Mouse (Mus musculus) stomach, embryonic 15.5 days (tissue): ENCODE measurements around the gene Vps45. TPM values are rescaled to one million over a fixed set of nuclear protein-coding genes. Genes with fewer than 3 reads are reported as not detected.

Experiments
- ATAC-seq: fragments of 200-750 bp; cut with Nextera tagmentation; 2 replicates; pipeline ENCODE4 v1.8.0; 2017; ENCODE audit warnings: low read depth, moderate number of reproducible peaks, moderate TSS enrichment; ENCODE audit not compliant: insufficient read depth, low FRiP score
- H3K27ac ChIP-seq: fragments of 300-500 bp; sonication (generic); 2 replicates; pipeline ENCODE4 v1.5.1; 2015; ENCODE audit warnings: mild to moderate bottlenecking, inconsistent platforms
- H3K27me3 ChIP-seq: fragments of 300-500 bp; sonication (generic); replicated peaks from 2 replicates; pipeline ENCODE4 v1.6.1; 2015; ENCODE audit warnings: inconsistent platforms
- H3K36me3 ChIP-seq: fragments of 300-500 bp; sonication (generic); 2 replicates; pipeline ENCODE4 v1.6.1; 2015; ENCODE audit warnings: inconsistent platforms
- H3K4me1 ChIP-seq: fragments of 300-500 bp; sonication (generic); 2 replicates; pipeline ENCODE4 v1.6.1; 2015; ENCODE audit warnings: inconsistent platforms
- H3K4me2 ChIP-seq: fragments of 300-500 bp; sonication (generic); 2 replicates; pipeline ENCODE4 v1.6.1; 2015; ENCODE audit warnings: mild to moderate bottlenecking, inconsistent platforms
- H3K4me3 ChIP-seq: fragments of 300-500 bp; sonication (generic); replicated peaks from 2 replicates; pipeline ENCODE4 v1.5.1; 2015; ENCODE audit warnings: inconsistent platforms
- H3K9ac ChIP-seq: fragments of 300-500 bp; sonication (generic); 2 replicates; pipeline ENCODE4 v1.6.1; 2015; ENCODE audit warnings: inconsistent platforms
- H3K9me3 ChIP-seq: fragments of 300-500 bp; sonication (generic); 2 replicates; pipeline ENCODE4 v1.6.1; 2016; ENCODE audit warnings: inconsistent platforms
- WGBS: fragments of 180-500 bp; shearing (Covaris S2); methylation state at CpG from one replicate; pipeline ENCODE4 v1.1.7; 2015; 5-methylcytosine and 5-hydroxymethylcytosine counted together
- polyA plus RNA-seq: library from polyadenylated mRNA; unstranded; fragments of >200 nt; fragmentation: Nextera tagmentation; extraction: Ambion mirVana; gene quantifications from 2 replicates; pipeline ENCODE4 v1.2.1, GENCODE M21; 2015

Gene Vps45
- polyA plus RNA-seq, 1 experiment from 2014 or later: 33.9 TPM

DNA sequence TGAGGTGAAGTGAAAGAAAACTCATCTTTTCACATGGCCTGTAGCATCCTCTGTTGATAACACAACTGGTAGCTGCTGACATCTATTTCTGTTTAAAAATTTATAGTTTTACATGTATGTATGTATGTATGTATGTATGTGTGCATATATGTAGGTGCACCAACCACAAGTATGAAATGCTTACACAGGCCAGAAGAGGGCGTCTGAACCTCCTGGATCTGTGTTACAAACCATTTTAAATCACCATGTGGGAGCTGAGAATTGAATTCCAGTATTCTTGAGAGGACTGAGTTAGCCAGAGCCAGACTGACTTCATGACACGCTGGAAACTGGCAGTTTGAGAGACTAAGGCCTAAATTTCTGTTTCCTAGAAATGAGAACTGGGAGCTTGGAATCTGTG lies 32.9 kb upstream of the Vps45 start:
- Histone ChIP-seq H3K9me3 (no peaks in the 10 kb centered on the region), H3K4me3 (no peak overlapping the region), H3K4me2 (no peak overlapping the region), H3K9ac (no peak overlapping the region), H3K27me3 (no peaks in the 10 kb centered on the region), H3K4me1 (no peaks in the 10 kb centered on the region), H3K36me3 (no peaks in the 10 kb centered on the region), H3K27ac (no peak overlapping the region)
- WGBS: 69% methylated on average over 2 of the region's 2 CpGs
- no peak for ATAC-seq

- H3K36me3 ChIP-seq: no peaks in the 10 kb centered on the region
- no peak overlapping the region for H3K9ac ChIP-seq
- no peaks in the 10 kb centered on the region for H3K9me3 ChIP-seq
- no peak overlapping the region for H3K4me2 ChIP-seq
- WGBS: 70% methylated on average over 2 of the region's 2 CpGs
- ATAC-seq: no peak
- no peaks in the 10 kb centered on the region for H3K27me3 ChIP-seq
- no peak overlapping the region for H3K4me3 ChIP-seq
- H3K27ac ChIP-seq: no peak overlapping the region
- H3K4me1 ChIP-seq: no peaks in the 10 kb centered on the region
These were observed 31.7 kb upstream of the Vps45 start for GRCm38 (mm10) chr3:96089882-96090489.

- no peak overlapping the region for H3K4me2 ChIP-seq
- H3K9me3 ChIP-seq: no peaks in the 10 kb centered on the region
- no peak overlapping the region for H3K9ac ChIP-seq
- H3K4me1 ChIP-seq: no peaks in the 10 kb centered on the region
- no peak for ATAC-seq
- 81% methylated on average over 4 of the region's 4 CpGs for WGBS
- no peaks in the 10 kb centered on the region for H3K36me3 ChIP-seq
- H3K27me3 ChIP-seq: no peaks in the 10 kb centered on the region
- no peak overlapping the region for H3K27ac ChIP-seq
- H3K4me3 ChIP-seq: no peak overlapping the region
These were observed 29.5 kb upstream of the Vps45 start for GRCm38 (mm10) chr3:96087801-96088200.

- H3K4me2 ChIP-seq: no peak overlapping the region
- no peak overlapping the region for H3K27ac ChIP-seq
- no peaks in the 10 kb centered on the region for H3K27me3 ChIP-seq
- no peaks in the 10 kb centered on the region for H3K36me3 ChIP-seq
- ATAC-seq: no peak; the same call in 1 of the 2 replicates
- no peaks in the 10 kb centered on the region for H3K9me3 ChIP-seq
- WGBS: 52% methylated on average over 2 of the region's 2 CpGs
- no peak overlapping the region for H3K4me3 ChIP-seq
- H3K4me1 ChIP-seq: no peaks in the 10 kb centered on the region
- H3K9ac ChIP-seq: no peak overlapping the region
These were observed 29.0 kb upstream of the Vps45 start for GRCm38 (mm10) chr3:96087219-96087618.

- Histone ChIP-seq H3K4me1 (no peaks in the 10 kb centered on the region), H3K27ac (no peak overlapping the region), H3K36me3 (no peaks in the 10 kb centered on the region), H3K9ac (no peak overlapping the region), H3K9me3 (no peaks in the 10 kb centered on the region), H3K27me3 (no peaks in the 10 kb centered on the region), H3K4me2 (no peak overlapping the region), H3K4me3 (no peak overlapping the region)
- WGBS: 83% methylated on average over 10 of the region's 10 CpGs
- ATAC-seq: no peak
These were observed 26.0 kb upstream of the Vps45 start for GRCm38 (mm10) chr3:96084146-96084755.

- no peak for ATAC-seq
- Histone ChIP-seq H3K9me3 (no peaks in the 10 kb centered on the region), H3K4me3 (no peak overlapping the region), H3K9ac (no peak overlapping the region), H3K4me1 (no peaks in the 10 kb centered on the region), H3K4me2 (no peak overlapping the region), H3K36me3 (no peaks in the 10 kb centered on the region), H3K27ac (no peak overlapping the region), H3K27me3 (no peaks in the 10 kb centered on the region)
- 70% methylated on average over 15 of the region's 15 CpGs for WGBS
These were observed 24.6 kb upstream of the Vps45 start for GRCm38 (mm10) chr3:96082714-96083508.

DNA sequence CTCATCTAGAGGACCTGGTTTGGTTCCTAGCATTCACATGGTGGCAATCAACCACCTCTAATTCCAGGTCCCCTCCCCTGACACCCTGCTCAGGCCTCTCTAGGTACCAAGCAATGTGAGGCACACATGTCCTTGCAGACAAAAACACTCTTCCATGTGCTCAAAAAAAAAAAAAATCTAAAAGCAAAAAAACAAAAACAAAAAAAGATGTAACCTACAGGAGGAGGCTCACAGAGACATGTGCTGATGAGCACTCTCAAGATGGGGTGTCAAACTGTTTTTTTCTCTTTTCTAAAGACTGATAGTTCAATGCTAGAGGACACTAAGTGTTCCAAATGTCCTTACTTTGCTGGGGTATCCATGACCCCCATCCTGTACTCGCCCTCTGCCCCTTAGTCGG lies 23.8 kb upstream of the Vps45 start:
- H3K9ac ChIP-seq: no peak overlapping the region
- no peak for ATAC-seq
- 78% methylated on average over 2 of the region's 2 CpGs for WGBS
- no peaks in the 10 kb centered on the region for H3K4me1 ChIP-seq
- H3K4me2 ChIP-seq: no peak overlapping the region
- H3K27me3 ChIP-seq: no peaks in the 10 kb centered on the region
- no peaks in the 10 kb centered on the region for H3K9me3 ChIP-seq
- no peak overlapping the region for H3K27ac ChIP-seq
- no peak overlapping the region for H3K4me3 ChIP-seq
- no peaks in the 10 kb centered on the region for H3K36me3 ChIP-seq

GRCm38 (mm10) chr3:96081650-96082049 lies 23.4 kb upstream of the Vps45 start:
- no peaks in the 10 kb centered on the region for H3K4me1 ChIP-seq
- no peaks in the 10 kb centered on the region for H3K27me3 ChIP-seq
- no peak overlapping the region for H3K9ac ChIP-seq
- no peaks in the 10 kb centered on the region for H3K9me3 ChIP-seq
- no peak overlapping the region for H3K4me2 ChIP-seq
- ATAC-seq: no peak
- H3K4me3 ChIP-seq: no peak overlapping the region
- H3K36me3 ChIP-seq: no peaks in the 10 kb centered on the region
- no peak overlapping the region for H3K27ac ChIP-seq
- WGBS: 79% methylated on average over 4 of the region's 4 CpGs

GRCm38 (mm10) chr3:96081006-96081405 lies 22.7 kb upstream of the Vps45 start:
- Histone ChIP-seq H3K9ac (no peak overlapping the region), H3K4me3 (no peak overlapping the region), H3K4me1 (no peaks in the 10 kb centered on the region), H3K9me3 (no peaks in the 10 kb centered on the region), H3K27me3 (no peaks in the 10 kb centered on the region), H3K36me3 (no peaks in the 10 kb centered on the region), H3K4me2 (no peak overlapping the region), H3K27ac (no peak overlapping the region)
- no peak for ATAC-seq
- WGBS: 53% methylated on average over 1 of the region's 1 CpGs

DNA sequence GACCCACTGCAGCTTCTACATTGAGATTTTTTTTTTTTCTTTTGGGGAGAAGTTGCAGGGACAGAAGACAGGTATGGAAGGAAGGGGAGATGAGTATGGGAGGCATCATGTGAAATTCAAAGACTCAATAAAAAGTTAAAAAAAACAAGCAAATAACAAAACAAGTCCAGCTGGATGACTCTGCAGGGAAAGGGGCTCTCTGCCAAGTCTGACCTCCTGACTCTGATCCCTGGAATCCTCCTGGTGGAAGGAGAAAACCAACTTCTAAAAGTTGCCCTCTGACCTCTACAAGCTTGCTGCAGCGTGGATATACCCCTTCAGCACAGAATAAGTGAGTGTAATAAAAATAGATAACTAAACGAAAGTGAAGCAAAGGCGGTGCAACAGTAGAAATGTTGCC lies 20.4 kb upstream of the Vps45 start:
- H3K9ac ChIP-seq: no peak overlapping the region
- no peak for ATAC-seq
- H3K27me3 ChIP-seq: no peaks in the 10 kb centered on the region
- no peak overlapping the region for H3K4me3 ChIP-seq
- H3K27ac ChIP-seq: no peak overlapping the region
- H3K4me1 ChIP-seq: no peaks in the 10 kb centered on the region
- H3K4me2 ChIP-seq: no peak overlapping the region
- H3K36me3 ChIP-seq: no peaks in the 10 kb centered on the region
- H3K9me3 ChIP-seq: no peaks in the 10 kb centered on the region
- 58% methylated on average over 3 of the region's 3 CpGs for WGBS

- Histone ChIP-seq H3K9me3 (no peaks in the 10 kb centered on the region), H3K27ac (no peak overlapping the region), H3K4me2 (no peak overlapping the region), H3K4me3 (no peak overlapping the region), H3K9ac (no peak overlapping the region), H3K4me1 (no peaks in the 10 kb centered on the region), H3K36me3 (no peaks in the 10 kb centered on the region), H3K27me3 (no peaks in the 10 kb centered on the region)
- no peak for ATAC-seq
- 72% methylated on average over 6 of the region's 6 CpGs for WGBS
These were observed 19.8 kb upstream of the Vps45 start for GRCm38 (mm10) chr3:96078066-96078465.

DNA sequence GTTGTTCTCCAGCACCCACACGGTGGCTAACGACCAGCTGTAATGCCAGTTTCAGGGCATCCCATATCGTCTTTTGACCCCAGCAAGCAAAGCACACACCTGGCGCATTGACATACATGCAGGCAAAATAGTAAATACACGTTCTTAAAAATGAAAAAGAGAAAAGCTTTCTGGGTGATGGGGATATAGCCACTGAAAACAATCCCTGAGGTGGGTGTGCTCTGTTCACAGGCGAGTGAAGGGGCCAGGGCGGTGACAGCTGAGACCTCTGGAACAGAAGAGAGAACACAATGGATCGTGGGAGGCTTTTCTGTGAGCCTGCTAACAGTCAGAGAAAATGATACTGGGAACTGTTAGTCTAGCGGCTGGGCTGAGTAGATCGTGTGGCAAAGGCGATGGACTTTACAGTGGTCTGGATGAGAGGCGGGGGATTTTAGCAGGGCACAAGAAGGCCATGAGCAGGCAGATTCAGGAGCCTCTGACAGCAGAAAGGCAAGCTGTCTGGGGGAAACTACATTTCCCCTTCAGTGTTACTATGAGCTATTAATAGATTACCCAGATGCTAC lies 14.7 kb upstream of the Vps45 start:
- H3K9ac ChIP-seq: no peak overlapping the region
- ATAC-seq: no peak
- 67% methylated on average over 12 of the region's 12 CpGs for WGBS

More for the DNA sequence above, 14.7 kb upstream of the Vps45 start:
- Histone ChIP-seq H3K9me3 (no peaks in the 10 kb centered on the region), H3K36me3 (no peaks in the 10 kb centered on the region), H3K27ac (no peak overlapping the region), H3K4me2 (no peak overlapping the region), H3K27me3 (no peaks in the 10 kb centered on the region), H3K4me1 (no peaks in the 10 kb centered on the region), H3K4me3 (no peak overlapping the region)
